Mouse (Mus musculus) activated CD4-positive, CD25-positive, alpha-beta regulatory T cell, adult 4 months (primary cell): ENCODE data around the gene Fam160b1. TPM values are rescaled to one million over a fixed set of nuclear protein-coding genes. Genes with fewer than 3 reads are reported as not detected.

Experiments
- ATAC-seq: one replicate; pipeline ENCODE4 v1.8.0; 2017
- polyA plus RNA-seq, 2 experiments: library from polyadenylated mRNA; unstranded; fragments of 100-300 nt; shearing (Covaris generic); gene quantifications; one replicate each; pipeline ENCODE4 v1.2.1; 2017

Gene Fam160b1
- polyA plus RNA-seq: 1 to 10 TPM; 8.3 to 9.0 TPM

GRCm38 (mm10) chr19:57360341-57361130 lies at the start of gene Fam160b1:
Gene Fam160b1 (plus strand): TSS chr19:57360680.
- peak; percentile 57 for ATAC-seq

- no peak for ATAC-seq
These were observed 47.3 kb upstream of the Fam160b1 start for GRCm38 (mm10) chr19:57313226-57313625.

GRCm38 (mm10) chr19:57313891-57314345 lies 46.6 kb upstream of the Fam160b1 start:
- no peak for ATAC-seq

GRCm38 (mm10) chr19:57314346-57315012 lies 46.0 kb upstream of the Fam160b1 start, which contains the start of gene Ablim1:
Gene Ablim1 (minus strand): TSS chr19:57314919.
- no peak for ATAC-seq

GRCm38 (mm10) chr19:57315013-57315565 lies 45.4 kb upstream of the Fam160b1 start:
- ATAC-seq: no peak

- no peak for ATAC-seq
These were observed 43.9 kb upstream of the Fam160b1 start for GRCm38 (mm10) chr19:57316597-57316996.

GRCm38 (mm10) chr19:57320656-57321382 lies 39.7 kb upstream of the Fam160b1 start:
- no peak for ATAC-seq

- ATAC-seq: no peak
These were observed 38.6 kb upstream of the Fam160b1 start for GRCm38 (mm10) chr19:57321839-57322238.

- no peak for ATAC-seq
These were observed 38.0 kb upstream of the Fam160b1 start for GRCm38 (mm10) chr19:57322491-57322890.

GRCm38 (mm10) chr19:57323087-57323486 lies 37.4 kb upstream of the Fam160b1 start:
- ATAC-seq: no peak

GRCm38 (mm10) chr19:57325748-57326300 lies 34.7 kb upstream of the Fam160b1 start:
- peak; percentile 40 for ATAC-seq

GRCm38 (mm10) chr19:57327679-57328078 lies 32.8 kb upstream of the Fam160b1 start:
- ATAC-seq: peak; percentile 61

- no peak for ATAC-seq
These were observed 32.2 kb upstream of the Fam160b1 start for GRCm38 (mm10) chr19:57328269-57328668.

- ATAC-seq: no peak
These were observed 31.7 kb upstream of the Fam160b1 start for GRCm38 (mm10) chr19:57328792-57329191.

GRCm38 (mm10) chr19:57330309-57330708 lies 30.2 kb upstream of the Fam160b1 start:
- no peak for ATAC-seq

GRCm38 (mm10) chr19:57331237-57331636 lies 29.2 kb upstream of the Fam160b1 start:
- no peak for ATAC-seq

- ATAC-seq: no peak
These were observed 27.1 kb upstream of the Fam160b1 start for GRCm38 (mm10) chr19:57333356-57333755.

- no peak for ATAC-seq
These were observed 25.3 kb upstream of the Fam160b1 start for GRCm38 (mm10) chr19:57335135-57335534.

GRCm38 (mm10) chr19:57339281-57339864 lies 21.1 kb upstream of the Fam160b1 start:
- ATAC-seq: no peak

- ATAC-seq: no peak
These were observed 19.4 kb upstream of the Fam160b1 start for GRCm38 (mm10) chr19:57340900-57341742.

- ATAC-seq: peak; percentile 69
These were observed 16.6 kb upstream of the Fam160b1 start for GRCm38 (mm10) chr19:57343860-57344259.
